Mouse (Mus musculus) embryonic fibroblast, embryonic 13.5 days (primary cell): ENCODE data around the gene Gm48552.

Experiments
- CTCF ChIP-seq: IDR thresholded peaks from 2 replicates; pipeline ENCODE4 v1.5.1; 2011; ENCODE audit warnings: mild to moderate bottlenecking, control low read depth, low read length, moderate library complexity, borderline replicate concordance; ENCODE audit not compliant: insufficient read depth
- POLR2A ChIP-seq: IDR thresholded peaks from 2 replicates; pipeline ENCODE4 v1.6.1; 2011; ENCODE audit warnings: low read depth, mild to moderate bottlenecking, control low read depth, low read length, moderate library complexity

DNA sequence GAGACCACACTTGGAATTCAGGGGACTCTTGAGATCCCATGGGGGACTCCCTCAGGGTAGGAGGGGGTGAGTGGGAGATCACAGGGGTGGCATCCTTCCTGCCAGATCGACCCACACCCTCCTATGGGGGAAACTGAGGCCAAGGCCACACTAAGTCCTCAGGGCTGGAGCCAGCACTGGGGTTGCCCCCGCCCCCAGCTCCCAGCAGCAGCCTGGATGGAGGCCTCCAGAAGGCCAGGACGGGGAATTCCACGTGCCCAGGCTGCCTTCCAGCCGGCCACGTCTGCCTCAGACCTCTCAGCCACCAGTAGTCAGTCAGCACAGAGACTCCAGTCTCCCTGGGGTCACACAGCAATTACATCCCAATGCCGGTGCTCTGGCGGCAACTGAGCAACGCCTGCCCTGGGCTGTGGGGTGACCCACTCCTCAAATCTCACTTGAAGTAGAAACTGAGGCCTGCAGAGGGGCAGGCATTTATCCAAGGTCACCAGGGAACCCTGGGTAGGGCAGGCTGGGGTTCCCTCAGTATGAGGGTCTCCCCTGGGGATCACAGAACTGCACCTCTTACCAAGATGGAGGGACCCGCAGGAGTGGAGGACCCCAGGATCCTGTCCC lies 36.5 kb downstream of the Gm48552 start:
- TF ChIP-seq CTCF (no peak), POLR2A (peak; percentile 53; the same call in 1 of the 2 replicates)
